1 mouse cellular context compared by ENCODE assay signal in the genomic region with DNA sequence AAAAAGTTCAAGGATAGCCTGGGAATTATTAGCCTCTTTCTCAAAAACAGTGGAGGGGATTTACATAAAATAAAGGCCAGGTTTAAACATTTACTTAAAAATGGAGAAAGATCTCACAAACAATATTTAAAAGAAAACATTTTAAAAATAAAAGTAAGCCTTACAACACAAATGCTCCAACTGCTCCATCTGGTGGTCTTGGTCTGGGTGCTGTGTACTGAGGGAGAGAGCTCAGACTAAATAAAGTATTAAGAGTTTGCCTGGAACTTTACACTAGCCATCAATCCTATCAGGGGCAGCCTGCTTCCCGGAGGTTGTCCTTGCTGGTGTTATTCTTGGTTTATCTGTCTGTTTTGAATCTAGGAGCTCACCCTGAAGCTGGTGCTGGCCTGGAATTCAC.
TF ChIP-seq lines count a peak whose summit lies in the region.

No protein-coding gene starts in this region.

TF ChIP-seq in CH12.LX, 34 proteins besides CTCF, POLR2A, EP300 and RAD21:
- TF ChIP-seq MYC (IDR thresholded peaks at IDR 0.05; ENCODE audit: low read depth, low read length) (no peak), CHD2 (IDR thresholded peaks at IDR 0.05; ENCODE audit: low read length) (no peak), ZNF384 (IDR thresholded peaks at IDR 0.05; ENCODE audit: low read depth, low read length) (no peak), SIN3A (IDR thresholded peaks at IDR 0.05; ENCODE audit: low read length) (no peak), NELFE (IDR thresholded peaks at IDR 0.05; ENCODE audit: low read depth, low read length) (no peak), MAX (IDR thresholded peaks at IDR 0.05; ENCODE audit: low read length) (no peak), ZC3H11A (IDR thresholded peaks at IDR 0.05; ENCODE audit: low read depth, low read length) (no peak), E2F4 (IDR thresholded peaks at IDR 0.05; ENCODE audit: insufficient replicate concordance, low read depth, low read length) (no peak), ZMIZ1 (IDR thresholded peaks at IDR 0.05; ENCODE audit: low read depth, low read length) (no peak), JUN (IDR thresholded peaks at IDR 0.05; ENCODE audit: insufficient read depth, low read depth, low read length) (no peak), NRF1 (IDR thresholded peaks at IDR 0.05; ENCODE audit: low read depth, low read length) (no peak), SMC3 (IDR thresholded peaks at IDR 0.05; ENCODE audit: low read depth, low read length) (no peak)
